Mouse (Mus musculus): ENCODE results near the gene Tagln.

Gene Tagln

GRCm38 (mm10) chr9:45905811-45906237 is 30.0 kb downstream of the Tagln start:
- DNase-seq, result peak; percentile 31

- no peak for DNase-seq
Observed at GRCm38 (mm10) chr9:45905196-45905595, 30.7 kb downstream of the Tagln start.

DNA sequence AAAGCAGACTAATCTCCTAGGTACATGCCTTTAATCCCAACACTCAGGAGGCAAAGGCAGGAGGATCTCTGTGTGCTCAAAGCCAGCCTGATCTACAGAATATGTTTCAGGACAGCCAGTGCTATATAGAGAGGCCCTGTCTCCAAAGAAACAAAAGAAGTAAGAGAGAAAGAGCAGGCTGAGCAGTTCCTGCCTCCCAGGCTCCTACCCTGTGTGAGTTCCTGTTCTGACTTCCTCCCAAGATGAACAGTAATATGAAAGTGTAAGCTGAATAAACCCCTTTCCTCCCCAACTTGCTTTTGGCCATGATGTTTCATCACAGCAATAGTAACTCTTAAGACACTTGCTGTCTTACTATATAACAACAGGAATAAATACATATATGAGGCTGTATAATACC is 42.2 kb downstream of the Tagln start:
- no peak for DNase-seq
